Mouse (Mus musculus): ENCODE data around the gene Kcnk12.

- no peak for TF ChIP-seq MEF2A (IDR thresholded peaks at IDR 0.05; ENCODE audit: extremely low read depth, insufficient replicate concordance, low read depth, low read length, poor library complexity, severe bottlenecking)
- TF ChIP-seq CTCF (IDR thresholded peaks at IDR 0.05 in 2 of 3, conservative IDR thresholded peaks at IDR 0.05 in 1 of 3; ENCODE audit: control insufficient read depth in 1 of 3, insufficient read depth in 1 of 3, low read depth in 2 of 3, low read length in 3 of 3, poor library complexity in 1 of 3, severe bottlenecking in 1 of 3), result no peak
- TF ChIP-seq POLR2A (IDR thresholded peaks at IDR 0.05; ENCODE audit: control insufficient read depth in 1 of 2, insufficient read depth in 1 of 2, low read depth in 1 of 2, low read length in 2 of 2, poor library complexity in 1 of 2), result no peak
- no peak for TF ChIP-seq EP300 (IDR thresholded peaks at IDR 0.05; ENCODE audit: low read depth in 1 of 2, low read length in 2 of 2)
- TF ChIP-seq ZMIZ1 (IDR thresholded peaks at IDR 0.05; ENCODE audit: low read depth, low read length), result no peak
- TF ChIP-seq ZNF384 (IDR thresholded peaks at IDR 0.05; ENCODE audit: low read depth, low read length), result no peak
- TF ChIP-seq MAX (IDR thresholded peaks at IDR 0.05; ENCODE audit: low read length), result no peak
Measured at GRCm38 (mm10) chr17:87834850-87835249, 37.1 kb upstream of the Kcnk12 start.
